Mouse (Mus musculus): ENCODE data around the gene Hoxc8.

The Hoxc8 gene

DNA sequence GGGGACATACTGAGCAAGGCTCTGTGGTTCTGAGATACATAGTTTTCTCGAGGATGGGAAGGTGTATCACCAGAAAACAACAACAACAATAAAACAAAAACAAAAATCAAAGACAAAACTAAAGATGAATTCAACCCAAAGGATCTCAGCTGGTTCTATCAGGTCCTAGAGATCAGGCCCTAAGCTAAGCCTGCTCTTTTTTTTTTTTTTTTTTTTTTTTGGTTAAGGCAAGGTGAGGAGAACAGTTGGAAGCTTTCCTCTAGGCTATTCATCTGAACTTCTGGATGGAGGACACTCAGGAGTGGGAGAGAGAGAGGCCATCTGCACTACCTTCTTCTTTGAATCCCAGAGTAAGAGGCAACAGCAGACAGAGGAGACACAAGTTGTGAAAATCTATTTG lies 47.2 kb downstream of the Hoxc8 start:
- DNase-seq = no peak

DNA sequence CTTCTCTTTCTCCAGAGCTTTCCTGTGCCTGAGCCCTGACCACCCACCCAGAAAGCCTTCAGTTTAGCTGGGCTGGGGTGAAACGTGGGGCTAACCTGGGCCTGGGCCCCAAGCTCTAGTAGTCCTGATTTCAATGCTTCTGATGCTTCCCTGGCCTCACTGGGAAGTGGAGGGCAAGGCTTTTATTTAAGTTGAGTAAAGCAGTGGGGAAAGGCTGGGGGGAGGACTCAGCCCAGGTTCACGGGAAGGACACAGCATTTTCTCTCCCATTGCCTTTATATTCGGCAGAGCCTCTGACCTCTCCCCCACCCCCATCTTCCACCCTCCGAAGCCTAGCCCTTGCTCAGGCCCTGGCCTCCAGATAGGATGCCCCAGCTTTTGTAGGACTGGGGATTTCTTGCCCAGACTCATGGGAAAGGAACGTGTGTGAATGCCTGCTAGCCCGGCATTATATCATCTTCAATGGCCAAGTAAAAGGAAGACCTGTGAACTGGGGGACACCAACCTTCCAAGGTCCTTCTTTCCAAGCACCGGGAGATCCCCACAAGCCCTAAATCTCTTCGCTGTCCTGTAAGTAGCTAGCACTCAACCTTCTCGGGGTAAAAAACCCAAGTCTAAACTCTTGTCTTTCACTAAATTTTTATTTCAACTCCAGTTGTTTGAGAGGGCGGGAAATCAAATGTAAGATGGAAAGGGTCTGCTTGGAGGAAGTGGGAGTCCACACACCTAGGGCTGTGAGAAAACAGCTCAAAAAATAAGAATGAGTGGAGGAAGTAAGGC lies 48.5 kb downstream of the Hoxc8 start:
- DNase-seq = no peak

DNA sequence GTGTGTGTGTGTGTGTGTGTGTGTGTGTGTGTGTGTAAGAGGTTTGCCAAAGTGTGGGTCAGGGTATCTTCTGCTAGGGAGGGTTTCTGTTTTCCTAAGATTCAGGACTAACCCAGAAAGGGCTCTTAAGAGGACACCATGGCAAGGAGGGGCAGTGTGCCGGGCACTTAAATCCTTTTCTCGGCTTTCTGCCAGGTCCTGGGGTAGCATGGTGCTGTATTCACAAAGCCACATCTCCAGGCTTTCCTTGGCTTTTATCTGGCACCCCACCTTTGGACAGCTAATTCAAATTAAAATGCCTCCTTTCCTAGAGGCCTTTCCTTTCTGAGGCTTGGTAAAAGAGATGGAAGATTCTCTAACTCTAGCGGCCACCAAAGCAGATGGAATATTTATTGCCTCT lies 49.2 kb downstream of the Hoxc8 start:
- DNase-seq = no peak

DNA sequence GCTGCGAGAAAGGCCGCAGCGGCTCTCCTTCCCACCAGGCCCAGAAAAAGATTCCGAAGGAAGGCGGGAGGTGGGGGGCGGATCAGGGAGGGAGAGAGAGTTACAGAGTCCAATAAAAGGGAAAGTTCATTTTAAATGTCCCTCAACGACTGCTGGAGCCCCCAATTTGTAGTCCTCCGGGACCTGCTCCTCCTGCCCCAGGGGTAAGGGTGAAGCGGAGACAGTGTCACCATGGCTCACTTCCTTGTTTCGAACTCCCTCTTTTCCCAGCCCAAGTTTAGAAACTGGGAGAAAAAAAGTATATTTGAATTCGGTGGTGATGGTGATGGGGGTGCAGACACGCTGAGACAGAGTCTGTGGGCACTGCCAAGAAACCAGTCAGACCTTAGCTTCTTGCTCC lies 50.2 kb downstream of the Hoxc8 start:
- DNase-seq = no peak

DNA sequence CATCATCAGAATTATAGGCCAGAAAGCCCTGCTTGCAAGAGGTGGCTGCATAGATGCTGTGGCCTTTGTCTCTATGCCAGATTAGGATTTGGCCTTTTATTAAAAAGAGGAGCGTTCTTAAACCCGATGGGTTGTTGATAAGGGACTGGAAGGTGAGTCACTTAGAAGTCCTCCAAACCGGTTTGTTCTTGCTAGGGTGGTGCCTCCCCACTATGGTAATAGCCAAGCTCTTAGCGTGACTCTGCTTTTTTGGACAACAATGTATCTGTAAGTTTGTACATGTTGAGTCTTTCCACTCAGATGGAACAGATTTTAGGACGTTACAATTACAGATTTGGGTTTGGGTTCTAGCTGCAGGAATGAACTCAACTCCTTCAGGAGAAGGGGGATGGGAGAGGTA lies 51.2 kb downstream of the Hoxc8 start:
- DNase-seq = no peak

DNA sequence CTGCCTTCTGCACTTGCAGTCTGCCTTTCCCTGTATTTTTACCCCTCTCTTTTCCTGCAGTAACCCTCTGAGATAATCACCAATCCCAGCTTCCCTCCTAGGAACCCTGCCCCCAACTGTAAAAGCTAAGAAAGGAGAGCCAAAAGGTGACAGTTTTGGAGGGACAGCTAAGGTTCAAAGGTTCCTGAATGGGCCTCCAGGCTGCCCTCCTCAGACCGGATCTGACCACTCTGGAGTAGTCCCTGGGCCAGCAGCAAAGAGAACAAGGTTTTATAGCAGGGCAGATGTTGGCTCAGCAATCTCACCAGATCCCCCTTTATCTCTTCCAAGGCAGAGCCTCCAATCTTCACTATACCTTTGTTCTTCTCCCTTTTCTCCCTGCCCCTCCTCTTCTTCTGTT lies 51.8 kb downstream of the Hoxc8 start:
- no peak for DNase-seq
